Mouse (Mus musculus) left cerebral cortex, adult 2 months (tissue): Measurements from ENCODE around the gene Gpr34. TPM values are rescaled to one million over a fixed set of nuclear protein-coding genes. Genes with fewer than 3 reads are reported as not detected.
A peak's percentile ranks its signal among the peaks of the same experiment; 100 is the strongest.

Experiments used
- DNase-seq, 2 experiments: peaks; one replicate each; pipeline ENCODE4 v3.0.0; 2021 to 2022; ENCODE audit warnings: low spot score in 2 of 2, mixed read lengths in 1 of 2; ENCODE audit errors: extremely low spot score in 1 of 2
- H3K27ac ChIP-seq: fragments of 200-600 bp; 2 replicates; pipeline ENCODE4 v1.8.1; 2022
- H3K4me3 ChIP-seq: fragments of 200-600 bp; 2 replicates; pipeline ENCODE4 v1.8.1; 2022
- CTCF ChIP-seq: fragments of 200-600 bp; IDR thresholded peaks from 2 replicates; pipeline ENCODE4 v1.8.1; 2022; ENCODE audit warnings: antibody characterized with exemption, mild to moderate bottlenecking, moderate library complexity
- intact Hi-C: fragments of 180-260 bp; cut with DNase I; formaldehyde crosslinking; loops from one replicate; pipeline ENCODE4 v1.15.1; 2025
- microRNA-seq, 2 experiments: library from miRNA; unstranded; fragments of <30 nt; microRNA quantifications; one replicate each; pipeline ENCODE4 v1.2.0; 2021
- total RNA-seq, 2 experiments: library from RNA; stranded (reverse); gene quantifications; 2 replicates each; pipeline ENCODE4 v1.2.3; 2021

The Gpr34 gene
- total RNA-seq, 2 experiments from 2014 or later, result 7.6 to 10.5 TPM

- H3K27ac ChIP-seq, result peak overlapping the region; percentile 56
Observed at GRCm38 (mm10) chrX:13681748-13682147, 49.9 kb downstream of the Gpr34 start.

DNA sequence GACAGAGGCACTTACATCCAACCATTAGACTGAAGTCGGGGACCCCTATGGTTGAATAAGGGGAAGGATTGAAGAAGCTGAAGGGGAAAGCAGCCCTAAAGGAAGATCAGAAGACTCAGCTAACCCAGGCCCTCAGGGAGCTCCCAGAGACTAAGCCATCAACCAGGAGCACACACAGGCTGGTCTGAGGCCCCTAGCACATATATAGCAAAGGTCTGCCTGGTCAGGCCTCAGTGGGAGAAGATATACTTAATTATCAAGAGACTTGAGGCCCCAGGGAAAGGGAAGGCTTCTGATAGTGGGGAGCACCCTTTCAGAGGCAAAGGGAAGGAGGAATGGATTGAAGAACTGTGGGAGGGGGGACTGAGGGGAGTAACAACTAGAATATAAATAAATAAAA is 54.7 kb downstream of the Gpr34 start:
- intact Hi-C loops, result loop anchor here (10.0 kb wide), 2 partner anchors 222 to 402 kb away; partner anchors contain the start of genes Ddx3x and Nyx
- Histone ChIP-seq H3K27ac (no peak overlapping the region), H3K4me3 (no peak overlapping the region)
- no peak for DNase-seq
- no peak for TF ChIP-seq CTCF

More at GRCm38 (mm10) chrX:13681748-13682147, 49.9 kb downstream of the Gpr34 start:
- no peak overlapping the region for H3K4me3 ChIP-seq
- TF ChIP-seq CTCF, result no peak
- intact Hi-C loops, result loop anchor here (10.0 kb wide), 2 partner anchors 217 to 397 kb away; partner anchors contain the start of genes Ddx3x and Nyx
- no peak for DNase-seq

- intact Hi-C loops, result loop anchor here (10.0 kb wide), 2 partner anchors 224 to 404 kb away; partner anchors contain the start of genes Ddx3x and Nyx
- H3K4me3 ChIP-seq, result no peak overlapping the region
- DNase-seq, result peak in 1 of 2 experiments; percentile 13
- H3K27ac ChIP-seq, result peak overlapping the region; percentile 13; the same call in 1 of the 2 replicates
- no peak for TF ChIP-seq CTCF
Observed at GRCm38 (mm10) chrX:13688356-13688755, 56.5 kb downstream of the Gpr34 start.

Small RNA genes within 50 kb of the gene (microRNA-seq; reads per million reads assigned to microRNA genes)
- 0 reads per million in 2 experiments for gene Gm25246

Other genes with a start within 250 kb of the Gpr34 start
- gene Nyx, start 166.0 kb upstream of the Gpr34 start, total RNA-seq, result under 1 TPM; 0.23 to 0.66 TPM
- gene Gpr82, start 29.3 kb downstream of the Gpr34 start, total RNA-seq, result not detected
- 100 to 1,000 TPM; 105 to 107 TPM for gene Cask, start 219.3 kb downstream of the Gpr34 start, total RNA-seq